Mouse (Mus musculus): Measurements from ENCODE around the gene Gm45837.

Gm45837 gene

GRCm38 (mm10) chr7:101391909-101392479 lies 18.7 kb upstream of the Gm45837 start:
- in situ Hi-C loops (cut with MseI, MboI) = no loop called here

- in situ Hi-C loops (cut with MseI, MboI) = no loop called here
These were observed 17.7 kb upstream of the Gm45837 start for GRCm38 (mm10) chr7:101393015-101393414.

- in situ Hi-C loops (cut with MseI, MboI) = no loop called here
These were observed 16.8 kb upstream of the Gm45837 start for GRCm38 (mm10) chr7:101393694-101394504.

GRCm38 (mm10) chr7:101394569-101394968 lies 16.1 kb upstream of the Gm45837 start:
- in situ Hi-C loops (cut with MseI, MboI) = no loop called here

GRCm38 (mm10) chr7:101395471-101395870 lies 15.2 kb upstream of the Gm45837 start:
- in situ Hi-C loops (cut with MseI, MboI) = no loop called here

GRCm38 (mm10) chr7:101397175-101397574 lies 13.5 kb upstream of the Gm45837 start:
- in situ Hi-C loops (cut with MseI, MboI) = no loop called here

- in situ Hi-C loops (cut with MseI, MboI) = no loop called here
These were observed 9.2 kb upstream of the Gm45837 start for GRCm38 (mm10) chr7:101401510-101401909.

GRCm38 (mm10) chr7:101403831-101404230 lies 6.9 kb upstream of the Gm45837 start:
- in situ Hi-C loops (cut with MseI, MboI) = no loop called here

GRCm38 (mm10) chr7:101412796-101413195 lies 2.1 kb downstream of the Gm45837 start:
- in situ Hi-C loops (cut with MseI, MboI) = no loop called here

- in situ Hi-C loops (cut with MseI, MboI) = no loop called here
These were observed 3.5 kb downstream of the Gm45837 start for GRCm38 (mm10) chr7:101414209-101414608.

GRCm38 (mm10) chr7:101414661-101415511 lies 4.2 kb downstream of the Gm45837 start:
- in situ Hi-C loops (cut with MseI, MboI) = no loop called here

GRCm38 (mm10) chr7:101415512-101416100 lies 4.9 kb downstream of the Gm45837 start:
- in situ Hi-C loops (cut with MseI, MboI) = no loop called here

GRCm38 (mm10) chr7:101416391-101416790 lies 5.7 kb downstream of the Gm45837 start:
- in situ Hi-C loops (cut with MseI, MboI) = no loop called here

GRCm38 (mm10) chr7:101419013-101419770 lies 8.5 kb downstream of the Gm45837 start:
- in situ Hi-C loops (cut with MseI, MboI) = no loop called here

- in situ Hi-C loops (cut with MseI, MboI) = no loop called here
These were observed 10.8 kb downstream of the Gm45837 start, which contains the start of gene Pde2a for GRCm38 (mm10) chr7:101421529-101421928. Pde2a (plus strand) TSS chr7:101421691.

- in situ Hi-C loops (cut with MseI, MboI) = no loop called here
These were observed 11.4 kb downstream of the Gm45837 start for GRCm38 (mm10) chr7:101422069-101422468.

- in situ Hi-C loops (cut with MseI, MboI) = no loop called here
These were observed 12.0 kb downstream of the Gm45837 start for GRCm38 (mm10) chr7:101422646-101423045.

GRCm38 (mm10) chr7:101423970-101424369 lies 13.3 kb downstream of the Gm45837 start:
- in situ Hi-C loops (cut with MseI, MboI) = no loop called here

GRCm38 (mm10) chr7:101426692-101427091 lies 16.0 kb downstream of the Gm45837 start:
- in situ Hi-C loops (cut with MseI, MboI) = loop anchor here (25.0 kb wide), 2 partner anchors 111 to 211 kb away; no protein-coding TSS in a partner anchor

GRCm38 (mm10) chr7:101427736-101428135 lies 17.1 kb downstream of the Gm45837 start:
- in situ Hi-C loops (cut with MseI, MboI) = loop anchor here (25.0 kb wide), 2 partner anchors 110 to 210 kb away; no protein-coding TSS in a partner anchor

- in situ Hi-C loops (cut with MseI, MboI) = loop anchor here (25.0 kb wide), 2 partner anchors 102 to 202 kb away; no protein-coding TSS in a partner anchor
These were observed 24.4 kb downstream of the Gm45837 start for GRCm38 (mm10) chr7:101435038-101435437.
